Mouse (Mus musculus) lung, embryonic 16.5 days (tissue): ENCODE data around the gene Sema7a. TPM values are rescaled to one million over a fixed set of nuclear protein-coding genes. Genes with fewer than 3 reads are reported as not detected.
A peak's percentile ranks its signal among the peaks of the same experiment; 100 is the strongest.

ENCODE experiments used
- ATAC-seq: fragments of 200-750 bp; cut with Nextera tagmentation; 2 replicates; pipeline ENCODE4 v1.8.0; 2017; ENCODE audit warnings: low read depth, mild to moderate bottlenecking, moderate library complexity
- H3K27ac ChIP-seq: fragments of 300-500 bp; sonication (generic); 2 replicates; pipeline ENCODE4 v1.5.1; 2014; ENCODE audit warnings: mild to moderate bottlenecking, control low read depth, low read length
- H3K27me3 ChIP-seq: fragments of 300-500 bp; sonication (generic); 2 replicates; pipeline ENCODE4 v1.6.1; 2014; ENCODE audit warnings: low read depth, low read length, mixed read lengths; ENCODE audit not compliant: control insufficient read depth, insufficient read depth
- H3K36me3 ChIP-seq: fragments of 300-500 bp; sonication (generic); 2 replicates; pipeline ENCODE4 v1.6.1; 2014; ENCODE audit warnings: low read length; ENCODE audit not compliant: control insufficient read depth, insufficient read depth
- H3K4me1 ChIP-seq: fragments of 300-500 bp; sonication (generic); replicated peaks from 2 replicates; pipeline ENCODE4 v1.6.1; 2014; ENCODE audit warnings: low read length, mixed read lengths; ENCODE audit not compliant: control insufficient read depth, insufficient read depth
- H3K4me2 ChIP-seq: fragments of 300-500 bp; sonication (generic); 2 replicates; pipeline ENCODE4 v1.6.1; 2014; ENCODE audit warnings: low read depth, low read length, control low read depth
- H3K4me3 ChIP-seq: fragments of 300-500 bp; sonication (generic); 2 replicates; pipeline ENCODE4 v1.5.1; 2014; ENCODE audit warnings: mild to moderate bottlenecking, low read length, control low read depth
- H3K9ac ChIP-seq: fragments of 300-500 bp; sonication (generic); 2 replicates; pipeline ENCODE4 v1.6.1; 2014; ENCODE audit warnings: low read length, control low read depth
- H3K9me3 ChIP-seq: fragments of 300-500 bp; sonication (generic); 2 replicates; pipeline ENCODE4 v1.6.1; 2016; ENCODE audit warnings: low read length; ENCODE audit not compliant: control insufficient read depth
- WGBS: fragments of 180-500 bp; shearing (Covaris S2); extraction: QIAGEN DNeasy Blood & Tissue Kit; methylation state at CpG from one replicate; pipeline ENCODE4 v1.1.7; 2014; 5-methylcytosine and 5-hydroxymethylcytosine counted together
- polyA plus RNA-seq: library from polyadenylated mRNA; unstranded; fragments of >200 nt; fragmentation: Nextera tagmentation; extraction: Ambion mirVana; gene quantifications from 2 replicates; pipeline ENCODE4 v1.2.1, GENCODE M21; 2015

The Sema7a gene
- polyA plus RNA-seq, 1 experiment from 2014 or later = 0.74 TPM

DNA sequence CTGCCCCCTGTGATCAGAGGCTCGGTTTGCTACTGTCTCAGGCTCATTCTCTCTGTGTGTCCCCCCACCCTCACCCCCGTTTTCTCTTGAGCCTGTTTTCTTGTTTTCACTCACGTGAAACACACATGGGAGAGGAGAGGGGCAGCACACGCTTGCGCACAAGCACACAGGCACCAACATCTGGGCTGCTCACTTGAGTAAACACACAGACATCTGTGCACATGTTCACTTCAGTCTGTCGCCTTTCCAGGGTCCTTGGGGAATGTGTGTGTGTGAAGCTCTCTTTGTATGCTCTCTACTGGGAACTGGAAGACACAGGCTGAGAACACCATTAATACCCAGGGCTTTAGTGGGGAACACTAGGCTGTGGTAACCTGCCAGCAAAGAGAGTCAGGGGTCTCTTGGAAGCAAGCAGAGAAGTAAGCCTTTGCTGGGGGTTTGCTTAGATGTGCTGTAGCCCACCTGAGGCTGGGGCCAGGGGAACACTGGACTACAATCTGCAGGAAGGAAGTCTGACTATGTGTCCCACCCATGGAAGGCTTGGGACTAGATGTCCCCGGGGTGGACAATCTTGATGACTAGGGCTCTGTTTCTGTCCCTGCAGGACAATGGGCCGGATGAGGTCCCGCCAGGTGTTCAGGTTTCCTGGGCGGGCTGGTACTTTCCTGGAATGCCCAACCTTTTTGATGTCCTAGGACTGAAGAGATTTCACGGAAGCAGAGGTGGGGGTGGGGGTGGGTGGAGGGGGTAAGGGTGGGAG, 30.0 kb downstream of the Sema7a start:
- WGBS = 69% methylated on average over 11 of the region's 11 CpGs
- no peaks in the 10 kb centered on the region for H3K9me3 ChIP-seq
- H3K27ac ChIP-seq = peak overlapping the region; percentile 7; the same call in 1 of the 2 replicates
- H3K4me2 ChIP-seq = no peak overlapping the region
- H3K9ac ChIP-seq = no peak overlapping the region
- no peaks in the 10 kb centered on the region for H3K27me3 ChIP-seq
- no peak for ATAC-seq
- H3K4me3 ChIP-seq = no peak overlapping the region
- no peaks in the 10 kb centered on the region for H3K36me3 ChIP-seq
- H3K4me1 ChIP-seq = peaks cover 14% of the 10 kb centered on the region

DNA sequence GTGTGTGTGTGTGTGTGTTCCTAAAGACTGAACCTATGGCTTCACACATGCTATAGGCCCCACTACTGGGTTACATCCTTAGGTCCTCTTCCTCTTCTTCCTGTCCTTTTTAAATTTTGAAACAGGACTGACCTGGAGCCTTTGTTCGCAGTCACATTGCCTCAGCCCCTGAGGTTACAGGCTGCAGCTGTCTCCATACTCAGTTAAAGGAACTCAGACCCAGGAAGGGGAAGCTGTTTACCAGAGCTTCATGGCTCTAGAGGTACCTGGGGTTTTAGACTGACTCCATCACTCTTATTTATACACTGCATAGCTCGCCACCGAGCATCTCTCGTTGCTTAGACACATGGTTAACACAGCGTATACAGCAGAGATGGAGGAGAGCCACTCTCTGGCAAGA, 31.5 kb downstream of the Sema7a start:
- Histone ChIP-seq H3K4me2 (no peak overlapping the region), H3K4me3 (no peak overlapping the region), H3K27ac (no peak overlapping the region), H3K36me3 (no peaks in the 10 kb centered on the region), H3K4me1 (peaks cover 11% of the 10 kb centered on the region), H3K9me3 (no peaks in the 10 kb centered on the region), H3K27me3 (no peaks in the 10 kb centered on the region), H3K9ac (no peak overlapping the region)
- ATAC-seq = no peak
- WGBS = 84% methylated on average over 5 of the region's 5 CpGs

DNA sequence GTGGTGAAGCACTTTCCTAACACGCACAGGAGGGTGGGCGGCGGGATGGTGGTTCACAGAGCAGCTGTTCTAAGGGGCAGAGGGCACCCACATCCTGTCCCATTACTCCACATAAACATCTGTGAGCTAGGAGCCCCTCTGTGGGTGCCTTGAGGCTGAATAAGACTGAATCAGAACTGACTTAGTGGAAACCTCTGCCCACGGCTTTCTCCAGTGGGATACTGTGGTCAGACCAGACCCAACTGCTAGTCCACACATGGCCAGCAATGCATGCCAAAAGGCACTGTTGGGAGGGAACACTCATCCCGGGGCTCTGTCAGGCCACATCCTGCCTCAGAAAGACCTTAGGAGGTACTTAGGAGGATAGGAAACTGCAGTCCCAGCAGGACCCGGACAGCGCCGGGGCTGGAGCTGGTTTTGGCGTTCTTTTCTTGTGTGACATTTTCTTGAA, 32.3 kb downstream of the Sema7a start:
- Histone ChIP-seq H3K4me1 (peaks cover 11% of the 10 kb centered on the region), H3K4me3 (no peak overlapping the region), H3K4me2 (no peak overlapping the region), H3K9me3 (no peaks in the 10 kb centered on the region), H3K27ac (peak overlapping the region; percentile 29; the same call in 1 of the 2 replicates), H3K36me3 (no peaks in the 10 kb centered on the region), H3K27me3 (no peaks in the 10 kb centered on the region), H3K9ac (no peak overlapping the region)
- WGBS = 49% methylated on average over 9 of the region's 9 CpGs
- no peak for ATAC-seq

DNA sequence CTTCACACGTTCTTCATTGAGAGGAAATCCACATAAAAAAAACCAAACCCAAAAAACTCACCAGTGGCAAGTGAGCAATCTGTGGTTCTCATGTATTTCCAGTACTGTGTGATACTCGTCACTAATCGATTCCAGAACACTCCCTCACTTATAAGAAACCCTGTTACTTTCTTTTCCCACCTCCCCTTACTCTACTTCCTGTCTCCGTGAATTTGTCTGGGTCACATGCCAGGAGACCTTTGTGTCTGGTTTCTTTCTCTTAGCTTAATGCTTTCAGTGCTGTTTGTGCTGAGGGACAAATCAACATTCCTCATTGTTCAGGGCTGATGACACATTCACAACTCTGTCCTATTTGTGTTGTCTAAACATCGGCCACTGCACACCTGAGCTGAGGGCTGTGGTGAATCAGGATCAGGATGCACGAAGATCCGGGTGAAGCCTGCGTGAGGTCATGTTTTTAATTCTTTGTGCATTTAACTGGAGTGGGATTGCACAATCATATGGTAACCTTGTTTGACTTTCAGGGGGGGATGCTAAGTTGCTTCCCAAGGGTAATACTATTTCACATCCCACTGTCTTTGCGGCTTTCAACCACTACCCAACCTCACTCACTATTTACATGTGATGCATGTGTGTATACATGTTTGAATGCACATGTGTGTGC, 33.0 kb downstream of the Sema7a start:
- Histone ChIP-seq H3K36me3 (no peaks in the 10 kb centered on the region), H3K9me3 (no peaks in the 10 kb centered on the region), H3K27me3 (no peaks in the 10 kb centered on the region), H3K9ac (no peak overlapping the region), H3K27ac (peak overlapping the region; percentile 29; the same call in 1 of the 2 replicates), H3K4me1 (peaks cover 11% of the 10 kb centered on the region), H3K4me2 (no peak overlapping the region), H3K4me3 (no peak overlapping the region)
- 45% methylated on average over 9 of the region's 9 CpGs for WGBS
- no peak for ATAC-seq

DNA sequence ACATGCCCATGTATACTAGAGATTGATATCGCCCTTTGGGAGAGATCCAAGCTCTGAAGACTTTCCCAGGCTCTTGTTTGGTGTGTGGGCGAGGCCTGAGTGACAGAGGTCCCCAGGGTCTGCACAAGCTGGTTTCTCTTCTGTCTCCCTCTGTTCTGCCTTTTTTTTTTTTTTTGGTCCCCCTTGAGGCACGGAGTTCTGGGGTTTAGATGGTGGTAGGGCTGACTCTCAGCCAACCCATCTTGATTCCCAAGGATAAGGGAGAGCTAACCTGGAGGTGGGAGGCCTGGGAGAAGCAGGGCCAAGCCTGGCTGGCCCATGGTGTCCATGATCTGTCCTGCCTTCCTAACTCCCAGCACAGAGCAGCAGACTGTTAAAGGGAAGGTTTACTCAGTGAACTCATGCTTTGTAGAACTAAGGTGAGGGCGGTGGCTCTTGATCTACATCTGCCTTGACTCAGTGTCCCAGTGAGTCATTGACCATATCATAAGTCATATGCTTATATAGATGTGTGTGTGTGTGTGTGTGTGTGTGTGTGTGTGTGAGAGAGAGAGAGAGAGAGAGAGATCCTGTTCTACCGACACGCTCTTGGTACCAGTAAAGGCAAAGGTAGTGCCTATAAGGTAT, 33.6 kb downstream of the Sema7a start:
- H3K9me3 ChIP-seq = no peaks in the 10 kb centered on the region
- H3K4me2 ChIP-seq = no peak overlapping the region
- no peaks in the 10 kb centered on the region for H3K27me3 ChIP-seq
- H3K27ac ChIP-seq = no peak overlapping the region
- ATAC-seq = no peak
- WGBS = 74% methylated on average over 6 of the region's 6 CpGs
- H3K36me3 ChIP-seq = no peaks in the 10 kb centered on the region
- peaks cover 11% of the 10 kb centered on the region for H3K4me1 ChIP-seq
- no peak overlapping the region for H3K9ac ChIP-seq
- H3K4me3 ChIP-seq = no peak overlapping the region

DNA sequence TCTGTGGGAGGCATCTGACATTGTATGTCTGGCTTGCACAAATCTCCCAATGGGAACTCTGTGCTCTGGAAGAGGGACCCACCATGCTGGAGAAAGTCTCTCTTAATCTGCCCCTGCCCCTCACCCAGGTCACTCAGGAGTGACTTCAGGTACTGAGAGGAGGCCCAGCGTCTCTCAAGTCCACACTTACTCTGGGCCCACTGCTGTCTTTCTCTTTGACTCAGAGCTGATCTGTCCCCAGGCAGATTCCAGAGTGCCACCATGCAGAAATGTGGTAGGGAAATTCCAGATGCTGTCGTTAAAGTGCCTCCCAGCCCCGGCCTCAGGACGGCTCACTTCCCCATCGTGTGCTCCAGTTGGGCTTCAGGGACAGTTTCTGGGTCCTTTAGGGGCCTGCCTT, 34.3 kb downstream of the Sema7a start:
- Histone ChIP-seq H3K36me3 (no peaks in the 10 kb centered on the region), H3K9me3 (no peaks in the 10 kb centered on the region)
- 73% methylated on average over 5 of the region's 5 CpGs for WGBS

DNA sequence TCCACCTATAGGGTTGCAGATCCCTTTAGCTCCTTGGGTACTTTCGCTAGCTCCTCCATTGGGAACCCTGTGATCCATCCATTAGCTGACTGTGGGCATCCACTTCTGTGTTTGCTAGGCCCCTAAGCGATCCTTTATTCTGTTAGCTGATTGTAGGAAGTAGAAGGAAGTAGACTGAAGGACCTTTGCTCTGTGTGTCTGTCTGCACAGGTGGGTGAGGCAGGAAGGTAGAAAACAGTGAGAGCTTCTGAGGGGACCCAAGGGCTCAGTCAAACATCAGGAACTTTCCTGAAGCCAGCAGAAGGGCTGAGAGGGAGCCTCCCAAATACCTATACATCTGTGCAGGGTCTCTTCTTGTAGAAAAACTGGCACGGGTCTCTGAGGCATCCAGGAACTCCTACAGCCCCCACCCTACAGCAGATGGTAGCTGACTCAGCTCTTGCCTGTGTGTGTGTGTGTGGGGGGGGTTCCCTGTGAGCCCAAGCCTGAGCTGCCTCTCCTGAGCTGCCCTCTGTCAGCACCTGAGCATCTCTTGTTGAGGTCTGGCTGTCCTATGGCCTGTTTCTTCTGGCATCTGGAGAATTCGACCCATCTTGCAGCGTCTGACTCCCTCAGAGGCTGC, 35.4 kb downstream of the Sema7a start:
- Histone ChIP-seq H3K4me1 (peaks cover 11% of the 10 kb centered on the region), H3K9me3 (no peaks in the 10 kb centered on the region), H3K27me3 (no peaks in the 10 kb centered on the region), H3K4me3 (no peak overlapping the region), H3K27ac (no peak overlapping the region), H3K9ac (no peak overlapping the region), H3K36me3 (no peaks in the 10 kb centered on the region), H3K4me2 (no peak overlapping the region)
- 75% methylated on average over 5 of the region's 5 CpGs for WGBS
- no peak for ATAC-seq

More for the DNA sequence above, 34.3 kb downstream of the Sema7a start:
- Histone ChIP-seq H3K9ac (no peak overlapping the region), H3K27me3 (no peaks in the 10 kb centered on the region), H3K4me3 (no peak overlapping the region), H3K27ac (no peak overlapping the region), H3K4me2 (no peak overlapping the region), H3K4me1 (peaks cover 11% of the 10 kb centered on the region)
- ATAC-seq = no peak

DNA sequence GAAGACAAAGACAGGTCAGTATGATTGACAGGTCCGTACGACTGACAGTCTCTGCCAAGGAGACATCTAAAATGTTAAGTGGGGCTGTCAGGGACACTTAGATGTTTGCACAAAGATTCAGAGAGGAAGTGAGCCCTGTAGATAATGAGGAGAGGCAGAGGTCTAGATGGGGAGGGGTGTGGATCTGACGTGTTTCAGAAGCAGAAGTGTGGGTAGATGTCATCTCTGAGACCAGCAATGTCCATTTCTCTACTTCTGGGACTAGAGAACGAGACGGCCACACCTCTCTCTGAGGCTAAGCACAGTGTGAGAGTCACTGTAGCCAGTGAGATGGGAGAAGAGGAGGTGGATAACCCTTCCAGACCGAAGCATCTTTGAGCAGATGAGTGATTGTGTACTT, 38.1 kb downstream of the Sema7a start:
- no peak overlapping the region for H3K27ac ChIP-seq
- no peak overlapping the region for H3K4me2 ChIP-seq
- no peak overlapping the region for H3K4me3 ChIP-seq
- H3K9me3 ChIP-seq = no peaks in the 10 kb centered on the region
- ATAC-seq = no peak
- H3K4me1 ChIP-seq = peaks cover 3% of the 10 kb centered on the region
- no peak overlapping the region for H3K9ac ChIP-seq
- H3K27me3 ChIP-seq = no peaks in the 10 kb centered on the region
- 53% methylated on average over 6 of the region's 6 CpGs for WGBS
- H3K36me3 ChIP-seq = no peaks in the 10 kb centered on the region

DNA sequence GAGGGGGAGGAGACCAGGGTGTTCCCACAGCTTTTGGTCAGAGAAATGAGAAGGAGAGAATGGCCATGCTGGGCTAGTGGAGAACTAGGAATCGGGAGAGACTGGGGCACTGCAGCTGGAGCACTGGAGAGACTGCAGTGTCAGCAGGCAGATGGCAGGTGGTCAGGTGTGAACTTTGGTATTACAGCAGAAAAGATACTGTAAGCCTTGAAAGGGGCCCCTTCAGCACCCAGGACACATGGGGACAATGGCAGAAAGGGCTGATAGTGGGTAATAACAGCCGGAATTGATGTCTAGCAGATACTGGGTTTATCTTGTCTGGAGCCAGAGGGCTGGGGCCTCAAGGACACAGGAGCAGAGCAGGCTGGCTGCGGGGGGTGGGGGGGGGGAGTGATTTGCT, 38.9 kb downstream of the Sema7a start:
- 53% methylated on average over 3 of the region's 3 CpGs for WGBS
- no peaks in the 10 kb centered on the region for H3K4me1 ChIP-seq
- H3K27me3 ChIP-seq = no peaks in the 10 kb centered on the region
- H3K27ac ChIP-seq = no peak overlapping the region
- no peak for ATAC-seq
- H3K36me3 ChIP-seq = no peaks in the 10 kb centered on the region
- H3K4me3 ChIP-seq = no peak overlapping the region
- no peaks in the 10 kb centered on the region for H3K9me3 ChIP-seq
- H3K4me2 ChIP-seq = no peak overlapping the region
- no peak overlapping the region for H3K9ac ChIP-seq
